Mouse (Mus musculus) lung, embryonic 15.5 days (tissue): ENCODE data around the gene Ppid. TPM values are rescaled to one million over a fixed set of nuclear protein-coding genes. Genes with fewer than 3 reads are reported as not detected.

Experiments used
- ATAC-seq: fragments of 200-750 bp; cut with Nextera tagmentation; 2 replicates; pipeline ENCODE4 v1.8.0; 2017; ENCODE audit warnings: moderate number of reproducible peaks, borderline replicate concordance; ENCODE audit not compliant: low FRiP score, low TSS enrichment; ENCODE audit errors: extremely low read depth
- H3K27ac ChIP-seq: fragments of 300-500 bp; sonication (generic); 2 replicates; pipeline ENCODE4 v1.5.1; 2015; ENCODE audit warnings: moderate library complexity, mild to moderate bottlenecking, inconsistent platforms
- H3K27me3 ChIP-seq: fragments of 300-500 bp; sonication (generic); 2 replicates; pipeline ENCODE4 v1.6.1; 2015; ENCODE audit warnings: inconsistent platforms
- H3K36me3 ChIP-seq: fragments of 300-500 bp; sonication (generic); 2 replicates; pipeline ENCODE4 v1.6.1; 2015; ENCODE audit warnings: inconsistent platforms
- H3K4me1 ChIP-seq: fragments of 300-500 bp; sonication (generic); 2 replicates; pipeline ENCODE4 v1.6.1; 2015; ENCODE audit warnings: inconsistent platforms
- H3K4me2 ChIP-seq: fragments of 300-500 bp; sonication (generic); 2 replicates; pipeline ENCODE4 v1.6.1; 2015; ENCODE audit warnings: inconsistent platforms, mild to moderate bottlenecking, moderate library complexity
- H3K4me3 ChIP-seq: fragments of 300-500 bp; sonication (generic); 2 replicates; pipeline ENCODE4 v1.5.1; 2015; ENCODE audit warnings: mild to moderate bottlenecking, inconsistent platforms
- H3K9ac ChIP-seq: fragments of 300-500 bp; sonication (generic); 2 replicates; pipeline ENCODE4 v1.6.1; 2015; ENCODE audit warnings: inconsistent platforms
- H3K9me3 ChIP-seq: fragments of 300-500 bp; sonication (generic); 2 replicates; pipeline ENCODE4 v1.6.1; 2016; ENCODE audit warnings: inconsistent platforms
- WGBS: fragments of 180-500 bp; shearing (Covaris S2); methylation state at CpG from one replicate; pipeline ENCODE4 v1.1.7; 2015; 5-methylcytosine and 5-hydroxymethylcytosine counted together
- polyA plus RNA-seq: library from polyadenylated mRNA; unstranded; fragments of >200 nt; fragmentation: Nextera tagmentation; extraction: Ambion mirVana; gene quantifications from 2 replicates; pipeline ENCODE4 v1.2.1, GENCODE M21; 2015

Ppid gene
- polyA plus RNA-seq, 1 experiment from 2014 or later: 161 TPM

DNA sequence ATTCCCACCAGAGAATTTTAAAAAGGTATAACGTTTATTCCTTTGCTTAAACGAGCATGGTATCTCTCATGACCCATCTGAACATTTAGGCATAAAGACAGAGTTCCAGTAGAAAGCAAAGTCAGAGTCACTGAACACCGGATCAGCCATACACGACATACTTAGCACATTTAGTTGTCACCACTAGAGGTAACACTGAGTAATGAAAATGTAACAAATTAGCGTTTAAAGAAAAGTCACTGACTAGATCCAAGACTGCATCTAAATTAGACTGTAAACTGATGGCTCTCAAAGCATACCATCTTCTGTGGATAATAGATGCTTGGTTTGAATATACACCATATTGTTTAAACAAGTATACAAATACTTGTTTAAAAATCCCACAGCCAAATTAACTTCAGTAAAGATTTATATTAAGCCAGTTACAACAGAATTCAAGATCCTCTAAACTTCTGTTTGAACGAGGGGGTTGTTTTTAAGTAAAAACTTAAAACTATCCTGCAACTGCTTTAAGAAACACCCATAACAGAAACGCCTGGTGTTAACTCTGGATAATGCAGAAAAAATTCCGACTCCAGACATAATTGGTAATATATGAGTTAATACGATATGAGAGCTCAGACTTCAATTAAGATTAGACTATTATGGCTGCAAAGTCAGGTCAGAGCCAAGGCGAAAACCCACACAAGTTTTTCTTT, 36.5 kb downstream of the Ppid start:
- H3K36me3 ChIP-seq: peaks cover 16% of the 10 kb centered on the region
- H3K27me3 ChIP-seq: no peaks in the 10 kb centered on the region
- peak overlapping the region; percentile 72 for H3K4me2 ChIP-seq
- H3K4me3 ChIP-seq: peak overlapping the region; percentile 63
- H3K9me3 ChIP-seq: no peaks in the 10 kb centered on the region
- H3K27ac ChIP-seq: 0 out of 2 replicates have a peak overlapping the region, but pooled peaks have one; percentile 71
- no peak for ATAC-seq
- peak overlapping the region; percentile 64 for H3K9ac ChIP-seq
- WGBS: 21% methylated on average over 10 of the region's 10 CpGs
- peaks cover 10% of the 10 kb centered on the region for H3K4me1 ChIP-seq

DNA sequence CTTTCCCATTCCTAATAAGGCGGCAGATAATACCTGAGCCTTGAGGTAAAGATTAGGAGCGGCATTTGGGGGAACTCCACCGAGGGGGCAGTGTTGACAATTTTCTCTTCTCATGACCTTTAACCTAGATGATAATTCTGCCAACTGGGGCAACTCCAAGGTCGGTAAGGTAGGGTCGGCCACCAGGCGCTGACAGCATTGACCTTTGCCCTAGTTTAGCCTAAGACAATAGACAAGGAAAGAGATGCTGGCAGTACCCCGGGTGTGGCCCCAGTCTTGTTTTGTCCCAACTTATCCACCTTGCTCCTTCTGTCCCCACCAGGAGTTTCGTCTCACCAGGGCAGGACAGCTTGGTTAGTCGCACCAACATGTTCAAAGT, 37.0 kb downstream of the Ppid start:
- Histone ChIP-seq H3K27ac (peak overlapping the region; percentile 71), H3K4me3 (peak overlapping the region; percentile 63), H3K9me3 (no peaks in the 10 kb centered on the region), H3K36me3 (peaks cover 18% of the 10 kb centered on the region), H3K4me1 (peaks cover 10% of the 10 kb centered on the region), H3K27me3 (no peaks in the 10 kb centered on the region), H3K9ac (peak overlapping the region; percentile 64), H3K4me2 (peak overlapping the region; percentile 72)
- no peak for ATAC-seq
- WGBS: 1% methylated on average over 9 of the region's 9 CpGs

DNA sequence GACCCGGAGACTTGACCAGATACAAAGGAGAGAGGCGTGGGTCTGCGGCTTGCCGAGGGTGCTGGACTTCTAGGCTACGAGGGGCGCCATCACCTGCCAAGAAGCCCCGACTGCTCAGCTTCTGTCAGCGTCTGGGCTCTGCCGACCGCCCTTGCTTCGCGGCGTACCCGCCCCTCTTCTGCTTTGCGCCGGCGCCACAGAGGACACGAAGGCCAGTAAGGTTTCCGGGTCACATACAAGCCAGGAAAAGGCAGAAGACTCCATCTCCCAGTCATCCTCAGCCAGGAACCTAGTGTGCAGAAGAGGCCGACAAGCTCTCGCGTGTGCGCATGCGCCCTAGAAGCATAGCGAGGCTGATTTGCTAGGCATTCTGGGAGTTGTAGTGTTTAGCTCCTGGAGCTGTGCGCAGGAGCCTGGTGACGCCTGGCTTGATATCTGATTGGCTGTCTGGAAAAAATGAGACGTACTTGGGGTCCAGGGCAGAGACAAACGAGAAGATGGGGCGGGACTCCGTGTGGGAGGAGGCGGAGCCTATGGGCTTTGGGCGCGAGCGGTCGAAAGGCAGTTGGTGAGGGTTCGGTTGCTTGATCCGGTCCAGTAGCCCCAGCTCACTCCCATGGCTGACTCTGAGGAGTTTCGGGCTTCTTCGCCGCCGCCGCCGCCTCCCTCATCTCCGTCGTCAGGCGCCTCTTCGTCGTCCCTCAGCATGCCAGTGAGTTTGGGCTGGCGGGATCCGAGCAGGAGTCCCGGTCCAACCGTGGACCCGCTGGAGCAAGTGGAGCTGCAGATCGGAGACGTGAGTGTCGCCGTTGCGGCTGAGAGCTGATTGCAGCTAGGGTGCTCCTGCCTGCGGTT, 37.6 kb downstream of the Ppid start, which contains the start of gene 4930579G24Rik:
4930579G24Rik (plus strand) TSS at position 519 of the 855 bp plus-strand sequence.
- Histone ChIP-seq H3K27me3 (no peaks in the 10 kb centered on the region), H3K9me3 (no peaks in the 10 kb centered on the region), H3K36me3 (peaks cover 24% of the 10 kb centered on the region), H3K4me2 (peak within 1 kb of the TSS; percentile 72), H3K4me3 (peak within 1 kb of the TSS; percentile 63), H3K9ac (peak within 1 kb of the TSS; percentile 64), H3K27ac (peak within 1 kb of the TSS; percentile 85), H3K4me1 (peaks cover 10% of the 10 kb centered on the region)
- WGBS: 0% methylated on average over 60 of the region's 60 CpGs
- ATAC-seq: peak; percentile 99

DNA sequence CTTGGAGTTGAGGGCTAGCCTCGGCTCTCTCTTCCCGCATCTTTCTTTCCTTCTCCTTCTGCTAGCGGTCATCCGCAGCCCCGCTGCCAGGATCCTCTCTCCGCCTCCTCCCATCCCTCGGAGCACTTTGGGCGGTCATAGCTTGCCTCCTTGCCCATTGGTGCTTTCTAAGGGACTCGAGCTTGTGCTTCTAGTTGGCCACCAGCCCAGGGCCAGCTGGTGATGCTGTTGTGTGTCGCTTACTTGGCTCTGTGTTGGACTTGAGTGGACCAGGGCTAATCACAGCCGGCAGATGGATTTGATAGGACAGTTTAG, 38.2 kb downstream of the Ppid start, which contains the start of gene Etfdh:
Etfdh (minus strand) TSS at position 85 of the 315 bp plus-strand sequence.
- WGBS: 0% methylated on average over 11 of the region's 11 CpGs
- H3K9ac ChIP-seq: peak within 1 kb of the TSS; percentile 64
- peak; percentile 71 for ATAC-seq

DNA sequence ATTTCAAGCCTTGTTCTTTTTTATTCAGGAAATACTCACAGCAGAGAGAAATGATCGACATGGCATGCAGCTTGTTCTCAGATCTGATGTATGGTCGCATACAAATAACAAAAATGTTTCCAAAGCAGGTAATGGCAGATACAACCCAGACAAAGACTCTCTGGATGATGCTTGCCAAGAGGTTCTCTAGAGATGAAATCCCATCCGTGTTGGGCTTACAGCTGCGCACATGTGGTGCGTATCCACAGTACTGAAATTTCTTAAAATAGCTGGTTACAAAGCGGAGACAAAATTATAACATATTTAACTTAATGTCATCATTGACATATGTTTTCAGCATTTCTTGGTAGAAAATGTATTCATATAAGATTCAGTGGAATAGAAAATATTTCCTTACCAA, 61.0 kb downstream of the Ppid start:
- Histone ChIP-seq H3K27ac (no peak overlapping the region), H3K9me3 (no peaks in the 10 kb centered on the region), H3K9ac (no peak overlapping the region), H3K4me1 (no peaks in the 10 kb centered on the region), H3K4me3 (no peak overlapping the region), H3K27me3 (no peaks in the 10 kb centered on the region), H3K4me2 (no peak overlapping the region), H3K36me3 (no peaks in the 10 kb centered on the region)
- no peak for ATAC-seq
- 86% methylated on average over 6 of the region's 6 CpGs for WGBS

More for the DNA sequence above, 38.2 kb downstream of the Ppid start, which contains the start of gene Etfdh:
- Histone ChIP-seq H3K4me1 (peaks cover 10% of the 10 kb centered on the region), H3K4me3 (peak within 1 kb of the TSS; percentile 63), H3K36me3 (peaks cover 26% of the 10 kb centered on the region), H3K27me3 (no peaks in the 10 kb centered on the region), H3K4me2 (peak within 1 kb of the TSS; percentile 72), H3K9me3 (no peaks in the 10 kb centered on the region), H3K27ac (peak within 1 kb of the TSS; percentile 85)

Other genes starting within 250 kb of the Ppid start
- gene Fnip2, start 23.5 kb upstream of the Ppid start, polyA plus RNA-seq: 3.5 and 4.4 TPM in 2 replicates
- gene 4930579G24Rik, start 37.7 kb downstream of the Ppid start, polyA plus RNA-seq: 34.9 and 36.4 TPM in 2 replicates
- 53.6 and 55.6 TPM in 2 replicates for gene Etfdh, start 38.2 kb downstream of the Ppid start, polyA plus RNA-seq
- gene Rxfp1, start 146.5 kb downstream of the Ppid start, polyA plus RNA-seq: 0.63 and 1.3 TPM in 2 replicates